Mouse (Mus musculus): Measurements from ENCODE around the gene Mrps25.

Gene Mrps25

GRCm38 (mm10) chr6:92183621-92184131 lies at the start of gene Mrps25:
Mrps25 (minus strand) TSS chr6:92184033.
- DNase-seq = peak; percentile 80 to 86

- no peak for DNase-seq
Observed at GRCm38 (mm10) chr6:92231762-92232161, 47.9 kb upstream of the Mrps25 start.

GRCm38 (mm10) chr6:92231356-92231755 lies 47.5 kb upstream of the Mrps25 start:
- DNase-seq = no peak

GRCm38 (mm10) chr6:92229586-92229985 lies 45.8 kb upstream of the Mrps25 start:
- DNase-seq = no peak

DNA sequence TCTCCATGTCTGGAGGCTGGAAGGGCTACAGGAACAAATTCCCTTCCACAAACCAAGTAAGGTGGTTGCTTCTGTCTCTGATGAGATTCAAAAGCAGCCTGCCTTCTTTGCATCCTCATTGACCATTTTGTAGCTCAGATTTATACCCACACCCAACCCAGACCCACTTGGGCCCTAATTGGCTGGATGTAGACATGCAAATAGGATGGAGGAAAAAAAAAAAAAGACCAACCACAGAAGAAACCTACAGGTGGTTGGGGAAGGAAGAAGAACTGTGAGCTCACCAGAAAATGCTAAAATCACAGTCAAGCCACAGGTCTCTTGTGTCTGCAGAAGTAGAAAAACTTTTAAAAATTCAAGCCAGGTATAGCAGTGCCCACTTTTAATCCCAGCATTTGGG lies 45.3 kb upstream of the Mrps25 start:
- no peak for DNase-seq

GRCm38 (mm10) chr6:92224981-92225380 lies 41.1 kb upstream of the Mrps25 start:
- DNase-seq = no peak

DNA sequence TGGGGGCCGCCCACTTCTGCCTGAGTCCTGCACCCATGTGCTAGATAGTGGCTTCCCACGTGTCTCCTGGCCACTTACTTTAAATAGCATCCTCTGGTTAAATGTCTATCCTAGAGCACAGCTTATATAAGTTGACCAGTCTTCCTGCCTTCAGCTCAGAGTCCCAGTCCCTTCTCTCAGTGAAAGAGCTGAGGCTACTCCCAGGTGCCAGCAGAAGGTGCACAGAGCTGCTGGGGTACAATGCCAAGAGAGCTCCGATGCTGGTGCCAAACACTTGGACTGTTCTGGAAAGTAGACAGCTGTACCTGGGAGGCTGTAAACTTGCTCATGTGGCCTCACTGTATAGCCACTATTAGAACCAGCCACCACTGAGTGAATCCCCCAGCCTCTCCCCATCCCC lies 38.2 kb upstream of the Mrps25 start:
- no peak for DNase-seq

DNA sequence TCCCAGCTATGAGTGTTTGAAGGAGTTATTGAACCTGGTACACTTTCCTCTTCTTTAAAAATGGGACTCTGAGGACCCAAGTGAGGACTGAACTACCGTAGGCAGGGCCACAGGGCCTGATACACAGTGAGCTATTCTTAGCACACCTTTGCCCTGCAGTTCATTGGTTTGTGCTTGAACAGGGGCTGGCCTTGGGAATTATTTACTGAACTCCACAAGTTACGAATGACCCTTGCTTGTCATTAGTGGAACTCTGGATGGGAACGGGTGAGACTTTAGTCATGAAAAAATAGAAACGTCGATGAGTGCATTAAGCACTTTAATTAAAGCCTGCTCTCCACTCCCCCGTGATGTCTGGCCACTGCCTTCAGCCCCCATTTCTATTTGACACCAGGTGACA lies 37.8 kb upstream of the Mrps25 start:
- DNase-seq = no peak

DNA sequence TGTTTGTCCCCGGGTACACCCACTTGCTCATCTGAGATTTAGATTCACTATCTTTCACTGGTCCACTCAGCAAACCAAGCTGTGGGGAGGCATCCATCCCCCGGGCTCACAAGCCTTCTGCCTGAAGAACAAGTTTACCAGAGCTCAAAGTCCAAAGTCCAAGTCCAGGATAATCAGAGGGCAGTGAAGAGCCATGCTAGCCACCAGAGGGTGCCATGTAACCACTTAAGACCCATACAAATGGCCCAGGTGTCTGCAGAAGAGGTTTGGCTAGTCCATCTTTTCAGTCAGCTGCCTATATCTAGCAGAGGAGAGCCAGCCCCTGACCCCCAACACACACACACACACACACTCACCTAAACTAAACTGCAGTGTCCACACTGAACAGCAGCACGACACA lies 35.6 kb upstream of the Mrps25 start:
- DNase-seq = peak; percentile 9 to 13

DNA sequence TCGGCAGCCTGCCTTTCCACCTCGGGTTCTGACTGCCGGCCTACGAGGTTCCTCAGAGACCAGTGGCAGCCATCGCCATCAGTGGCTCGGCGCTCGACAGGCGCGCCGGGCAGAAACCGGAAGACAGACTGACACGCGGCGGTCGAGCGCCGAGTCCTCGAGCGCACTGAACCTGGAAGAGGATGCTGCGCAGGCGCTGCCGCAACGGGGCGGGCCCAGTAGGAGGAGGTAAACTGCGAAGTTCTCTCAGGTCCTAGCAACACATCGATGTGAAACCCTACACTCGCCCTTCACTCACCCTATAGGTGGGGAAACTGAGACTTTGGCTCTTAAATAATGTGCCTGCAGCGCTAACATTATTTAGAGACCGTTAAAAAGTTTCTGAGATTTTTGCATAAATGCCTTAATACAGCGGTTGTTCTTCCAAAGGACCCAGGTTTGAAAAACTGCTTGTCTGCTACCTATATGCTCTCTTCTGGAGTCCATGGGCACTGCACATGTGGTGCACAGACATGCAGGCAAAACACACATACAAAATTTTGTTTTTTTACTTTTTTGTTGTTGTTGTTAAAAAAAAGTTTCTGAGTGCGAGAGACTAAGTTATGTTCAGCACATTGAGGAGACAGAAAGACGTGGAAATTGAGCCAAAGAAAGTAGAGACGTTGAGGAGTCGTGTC lies 31.1 kb upstream of the Mrps25 start, which contains the start of gene Rbsn:
Gene Rbsn, minus strand, starts transcription at position 153 of the 677 bp plus-strand sequence.
- peak; percentile 94 for DNase-seq

GRCm38 (mm10) chr6:92214055-92214772 lies 30.4 kb upstream of the Mrps25 start:
- DNase-seq = peak in 1 of 2 experiments; percentile 9

- DNase-seq = no peak
Observed at GRCm38 (mm10) chr6:92199414-92199813, 15.6 kb upstream of the Mrps25 start.

DNA sequence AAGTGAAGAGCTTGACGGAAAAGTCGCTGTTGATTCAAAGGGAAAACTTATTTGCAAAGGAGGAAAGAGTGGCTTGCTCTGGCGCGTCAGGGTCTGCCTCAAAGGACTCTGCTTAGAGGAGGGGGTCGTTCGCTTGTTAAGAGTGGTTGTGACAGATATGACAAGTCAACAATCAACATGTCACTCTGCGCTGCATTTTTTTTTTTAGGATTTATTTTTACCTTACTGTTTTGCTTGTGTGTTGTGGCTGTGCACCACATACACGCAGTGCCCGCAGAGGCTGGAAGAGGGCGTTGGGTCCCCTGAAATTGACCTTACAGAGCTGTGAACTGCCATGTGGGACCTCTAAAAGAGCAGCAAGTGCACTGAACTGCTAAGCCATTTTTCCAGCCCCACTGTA lies 345 bp upstream of the Mrps25 start:
- peak; percentile 28 to 31 for DNase-seq

DNA sequence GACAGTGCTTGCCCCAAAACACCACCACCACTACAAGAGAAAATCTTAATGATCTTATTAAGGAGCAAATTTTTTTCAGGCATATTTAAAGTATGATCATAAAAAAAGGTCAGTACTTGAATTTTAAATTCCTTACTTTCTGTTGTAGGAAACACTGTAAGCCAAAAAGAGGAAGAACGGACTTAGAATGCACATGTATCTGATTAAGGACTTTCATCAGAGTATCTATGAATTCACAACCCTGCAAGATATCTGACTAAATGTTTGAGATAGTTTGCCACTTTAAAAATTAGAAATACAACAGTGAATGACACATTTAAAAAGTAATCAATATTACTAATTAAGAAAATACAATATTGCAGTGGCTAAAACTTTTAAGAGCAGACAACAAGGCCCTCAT lies 7.4 kb downstream of the Mrps25 start:
- DNase-seq = no peak

- DNase-seq = no peak
Observed at GRCm38 (mm10) chr6:92162724-92163123, 21.1 kb downstream of the Mrps25 start.

DNA sequence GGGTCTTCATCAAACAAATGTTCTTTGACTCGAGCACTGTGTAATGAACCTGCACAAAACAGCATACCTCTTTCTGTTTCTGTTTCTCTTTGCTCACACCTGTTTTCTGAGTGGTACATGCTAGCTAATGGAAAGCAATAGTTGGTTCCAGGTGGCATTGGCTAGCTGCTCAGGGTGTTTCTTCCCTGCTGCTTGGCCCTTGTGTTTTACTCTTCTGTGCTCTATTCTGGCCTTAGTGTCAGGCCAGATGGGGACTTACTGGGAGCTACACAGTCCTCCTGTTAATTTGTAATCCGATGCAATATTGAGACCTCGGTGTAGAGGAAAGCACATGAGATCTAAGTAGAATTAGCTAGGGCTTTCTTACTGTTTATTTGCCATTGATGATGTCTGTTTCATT lies 25.0 kb downstream of the Mrps25 start:
- DNase-seq = peak; percentile 42 to 52

DNA sequence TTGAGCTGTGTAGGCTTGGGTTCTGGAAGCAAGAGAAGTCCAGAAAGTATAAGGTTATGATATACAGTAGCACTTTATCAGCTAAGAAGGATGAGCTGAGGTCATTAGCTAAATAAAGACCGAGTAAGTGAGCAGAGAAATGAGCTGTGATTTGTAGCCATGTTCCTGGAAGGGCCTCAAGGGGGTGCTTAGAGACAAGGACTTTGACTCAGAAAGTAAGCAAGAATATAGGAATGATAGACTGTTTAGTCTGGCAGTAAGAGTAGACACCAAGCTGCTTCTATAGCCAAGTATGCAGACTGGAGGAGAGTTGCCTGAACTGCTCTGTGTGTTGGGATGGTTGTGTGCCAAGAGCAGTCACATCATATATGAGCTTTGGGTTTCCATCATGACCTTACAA lies 30.1 kb downstream of the Mrps25 start:
- no peak for DNase-seq

- DNase-seq = no peak
Observed at GRCm38 (mm10) chr6:92145881-92146280, 38.0 kb downstream of the Mrps25 start.

GRCm38 (mm10) chr6:92136356-92136755 lies 47.5 kb downstream of the Mrps25 start:
- no peak for DNase-seq

DNA sequence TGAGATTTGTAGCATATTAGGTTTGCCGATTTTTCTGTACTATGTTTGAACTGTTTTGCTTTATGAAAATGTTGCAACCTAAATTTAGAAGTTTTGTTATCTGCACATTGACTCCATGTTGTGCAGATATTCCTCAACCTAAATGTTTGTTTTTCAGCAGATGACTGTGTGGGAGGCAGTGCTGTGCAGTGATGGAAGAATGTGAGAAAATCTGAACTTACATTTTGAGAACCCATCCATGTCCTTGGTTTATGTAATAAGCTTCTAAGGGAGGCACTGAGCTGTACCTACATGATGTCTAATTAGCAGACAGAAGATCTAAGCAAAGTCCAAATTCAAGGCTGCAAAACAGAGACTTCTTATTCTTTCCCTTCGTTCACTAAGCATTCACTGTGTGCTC lies 50.2 kb downstream of the Mrps25 start:
- DNase-seq = no peak

DNA sequence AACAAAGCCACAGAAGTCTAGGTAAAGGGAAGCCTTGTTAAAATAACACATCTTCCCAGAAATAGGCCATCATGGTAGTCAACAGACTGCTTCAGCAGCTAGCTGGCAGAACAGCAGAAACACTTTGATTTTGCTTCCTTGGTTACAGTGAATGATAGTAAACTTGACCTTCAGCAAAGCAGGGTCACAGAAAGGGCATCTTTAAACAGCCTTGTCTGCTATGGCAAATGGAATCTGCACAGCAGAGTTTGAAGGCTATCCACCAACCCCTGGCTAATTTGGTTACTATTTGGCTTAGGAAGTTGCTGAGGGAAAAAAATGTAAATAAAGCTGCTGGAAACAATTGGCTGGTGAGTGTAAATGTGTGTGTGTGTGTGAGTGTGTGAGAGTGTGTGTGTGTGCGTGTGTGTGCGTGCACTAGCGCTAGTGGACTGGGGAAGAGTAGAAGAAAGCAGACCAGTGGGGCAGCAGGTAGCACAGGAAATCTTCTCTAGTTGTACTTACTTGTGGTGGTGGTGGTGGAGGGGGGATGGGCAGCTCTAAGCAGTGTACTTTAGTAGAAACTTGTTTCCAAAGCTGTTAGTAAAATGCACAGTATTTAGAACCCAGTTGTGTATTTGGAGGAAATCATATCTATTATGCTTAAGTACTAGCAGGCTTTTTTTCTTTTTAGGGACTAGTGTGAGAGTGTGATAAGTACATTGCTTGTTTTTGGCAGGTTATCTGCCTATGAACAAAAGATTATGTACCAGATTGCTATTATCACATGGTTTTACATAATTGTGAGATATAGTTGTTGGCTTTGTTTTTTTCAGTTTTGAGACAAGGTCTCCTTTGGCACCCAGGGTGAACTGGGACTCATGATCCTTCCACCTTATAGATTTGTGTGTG lies 51.6 kb downstream of the Mrps25 start:
- no peak for DNase-seq

DNA sequence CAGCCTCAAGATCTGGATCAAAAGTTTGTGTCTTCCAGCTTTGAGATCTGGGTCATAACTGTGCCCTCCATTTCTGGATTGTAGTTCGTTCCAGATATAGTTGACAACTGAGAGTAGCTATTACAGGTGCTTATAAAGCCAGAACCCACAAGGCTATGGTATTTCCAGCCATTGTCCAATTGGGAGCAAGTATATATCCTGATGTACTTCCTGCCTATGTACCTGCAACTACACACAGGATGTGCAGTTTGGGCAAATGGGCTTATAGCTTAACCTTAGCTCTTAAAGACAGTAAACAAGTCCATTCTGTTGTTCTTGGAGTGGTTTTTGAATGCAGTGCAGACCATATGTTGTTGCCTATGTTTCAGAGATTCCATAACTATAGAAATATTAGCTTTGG lies 52.4 kb downstream of the Mrps25 start:
- DNase-seq = no peak

DNA sequence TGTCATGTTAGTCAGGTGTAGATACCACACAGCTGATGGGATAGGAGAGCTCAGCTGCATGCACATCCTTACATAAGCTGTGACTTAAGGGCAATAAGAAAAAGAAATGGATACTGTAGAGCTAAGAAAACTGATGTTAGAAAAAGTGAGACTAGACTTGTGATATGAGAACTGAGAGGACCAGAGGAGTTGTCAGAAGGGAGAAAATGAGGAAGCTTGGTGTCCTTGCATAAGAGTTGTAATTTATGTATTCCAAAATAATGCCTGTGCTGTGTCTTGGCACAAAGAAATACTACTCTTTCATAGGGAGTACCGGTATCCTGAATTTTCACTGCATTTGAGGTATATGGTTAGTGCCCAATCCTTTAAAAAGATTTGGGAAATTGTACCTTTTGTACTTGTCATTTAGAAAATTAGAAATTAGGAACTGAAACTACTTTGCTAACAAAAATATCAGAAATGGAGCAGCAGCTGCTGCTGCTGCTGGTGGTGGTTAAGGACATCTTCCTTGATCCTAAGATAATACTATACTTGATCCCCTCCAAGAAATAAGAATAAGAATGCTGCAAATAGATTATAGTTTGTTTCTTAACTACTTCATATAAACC lies 56.9 kb downstream of the Mrps25 start:
- no peak for DNase-seq
